In genomic region chr12:112435295-112436110, GRCm38 (mm10) we compare ENCODE assay signal across 9 mouse cellular contexts. TPM values are rescaled to one million over a fixed set of nuclear protein-coding genes. Genes with fewer than 3 reads are reported as not detected.
DNase-seq lines count a peak whose midpoint lies in the region; ATAC-seq lines count a peak whose summit lies in the region.
"Had no signal": no experiment of that assay in that cellular context is flagged by ENCODE, and none has a peak within 500 bp of the region (broad histone marks: within the 10 kb centered on the region; RNA-seq: fewer than 3 reads in every experiment).

No protein-coding gene starts in this region.

- H3K4me3 ChIP-seq in embryonic facial prominence, embryonic 13.5 days, result no peak overlapping the region
- no peak overlapping the region for H3K4me3 ChIP-seq in intestine, embryonic 15.5 days (replicated peaks)
- H3K4me3 ChIP-seq in liver, embryonic 11.5 days (ENCODE audit: low read depth, low read length), result no peak overlapping the region

- peak overlapping the region; percentile 21; the same call in 1 of the 2 replicates for H3K9ac ChIP-seq in embryonic facial prominence, embryonic 13.5 days
- H3K9ac ChIP-seq in intestine, embryonic 15.5 days, result no peak overlapping the region
- H3K9ac ChIP-seq in liver, embryonic 11.5 days (ENCODE audit: low read depth, low read length), result no peak overlapping the region
- H3K9ac ChIP-seq: liver, embryonic 14.5 days had no signal

- H3K4me2 ChIP-seq in embryonic facial prominence, embryonic 13.5 days, result peak overlapping the region; percentile 18
- peak overlapping the region; percentile 11; the same call in 1 of the 2 replicates for H3K4me2 ChIP-seq in intestine, embryonic 15.5 days (replicated peaks)
- no peak overlapping the region for H3K4me2 ChIP-seq in liver, embryonic 11.5 days

- no peaks in the 10 kb centered on the region for H3K36me3 ChIP-seq in embryonic facial prominence, embryonic 13.5 days
- no peaks in the 10 kb centered on the region for H3K36me3 ChIP-seq in intestine, embryonic 15.5 days
- H3K36me3 ChIP-seq in liver, embryonic 11.5 days (ENCODE audit: control insufficient read depth, insufficient read depth, low read length), result no peaks in the 10 kb centered on the region

- DNase-seq in lung, postnatal 10 days, result peak; percentile 57
- no peak for DNase-seq in lung, postnatal 36 days
- peak; percentile 24 for DNase-seq in retina, postnatal 1 day
- no peak for DNase-seq in liver, embryonic 11.5 days (ENCODE audit: low spot score)
- DNase-seq in kidney, adult 11 months, result no peak

- 0 out of 2 replicates have a peak, but pooled peaks have one; percentile 27 for ATAC-seq in embryonic facial prominence, embryonic 13.5 days (ENCODE audit: insufficient number of reproducible peaks, insufficient read depth, low FRiP score, low TSS enrichment, low read depth)
- ATAC-seq in intestine, embryonic 15.5 days, result peak; percentile 57; the same call in 1 of the 2 replicates
- no peak for ATAC-seq in activated CD4-positive, CD25-positive, alpha-beta regulatory T cell, adult 4 months
- no peak for ATAC-seq in liver, embryonic 11.5 days (replicated peaks; ENCODE audit: low FRiP score)

- 35% methylated on average over 21 of the region's 21 CpGs for WGBS in embryonic facial prominence, embryonic 13.5 days
- 55% methylated on average over 21 of the region's 21 CpGs for WGBS in intestine, embryonic 15.5 days
- 66% methylated on average over 21 of the region's 21 CpGs for WGBS in liver, embryonic 11.5 days

- H3K27me3 ChIP-seq in embryonic facial prominence, embryonic 13.5 days, result peaks cover 15% of the 10 kb centered on the region; the same call in 1 of the 2 replicates
- no peaks in the 10 kb centered on the region for H3K27me3 ChIP-seq in intestine, embryonic 15.5 days (replicated peaks)
- H3K27me3 ChIP-seq in liver, embryonic 11.5 days (replicated peaks; ENCODE audit: control insufficient read depth, insufficient read depth, low read length), result no peaks in the 10 kb centered on the region

- no peaks in the 10 kb centered on the region for H3K9me3 ChIP-seq in embryonic facial prominence, embryonic 13.5 days
- no peaks in the 10 kb centered on the region for H3K9me3 ChIP-seq in intestine, embryonic 15.5 days
- no peaks in the 10 kb centered on the region for H3K9me3 ChIP-seq in liver, embryonic 11.5 days (ENCODE audit: control insufficient read depth, low read length)

- H3K27ac ChIP-seq in embryonic facial prominence, embryonic 13.5 days, result peak overlapping the region; percentile 68
- peak overlapping the region; percentile 40 for H3K27ac ChIP-seq in intestine, embryonic 15.5 days
- H3K27ac ChIP-seq in liver, embryonic 11.5 days (ENCODE audit: low read depth, low read length), result no peak overlapping the region
- H3K27ac ChIP-seq: liver, embryonic 14.5 days had no signal

- H3K4me1 ChIP-seq in embryonic facial prominence, embryonic 13.5 days, result peaks cover 49% of the 10 kb centered on the region
- peaks cover 12% of the 10 kb centered on the region for H3K4me1 ChIP-seq in intestine, embryonic 15.5 days (replicated peaks)
- no peaks in the 10 kb centered on the region; the same call in 1 of the 2 replicates for H3K4me1 ChIP-seq in liver, embryonic 11.5 days (replicated peaks; ENCODE audit: control insufficient read depth, insufficient read depth, low read length)

RNA-seq across cellular contexts. Expression of gene A530016L24Rik, which starts 53.7 kb away (rescaled TPM):
- polyA plus RNA-seq in embryonic facial prominence, embryonic 13.5 days (2015; fragmentation: Nextera tagmentation; extraction: Ambion mirVana), result 0.10 and 0.12 TPM in 2 replicates
- 0.30 and 0.36 TPM in 2 replicates for polyA plus RNA-seq in intestine, embryonic 15.5 days (2015; fragmentation: Nextera tagmentation; extraction: Ambion mirVana)
- not detected for polyA plus RNA-seq in activated CD4-positive, CD25-positive, alpha-beta regulatory T cell, adult 4 months (2017; shearing (Covaris generic))
- polyA plus RNA-seq in liver, embryonic 11.5 days (2014; fragmentation: Nextera tagmentation; extraction: Ambion mirVana), result 0.11 and 0.12 TPM in 2 replicates

Comparison
In these comparisons a context has a peak if more than half of its experiments do, and no peak if none do; other contexts are left out.
1. DNase-seq: peak in lung, postnatal 10 days (single experiment) and retina, postnatal 1 day (single experiment); none in lung, postnatal 36 days (single experiment), liver, embryonic 11.5 days (single experiment) and kidney, adult 11 months (single experiment).
2. ATAC-seq: peak in embryonic facial prominence, embryonic 13.5 days (single experiment) and intestine, embryonic 15.5 days (single experiment); none in activated CD4-positive, CD25-positive, alpha-beta regulatory T cell, adult 4 months (single experiment) and liver, embryonic 11.5 days (single experiment).